ENCODE assay signal across 8 mouse cellular contexts in the genomic region with DNA sequence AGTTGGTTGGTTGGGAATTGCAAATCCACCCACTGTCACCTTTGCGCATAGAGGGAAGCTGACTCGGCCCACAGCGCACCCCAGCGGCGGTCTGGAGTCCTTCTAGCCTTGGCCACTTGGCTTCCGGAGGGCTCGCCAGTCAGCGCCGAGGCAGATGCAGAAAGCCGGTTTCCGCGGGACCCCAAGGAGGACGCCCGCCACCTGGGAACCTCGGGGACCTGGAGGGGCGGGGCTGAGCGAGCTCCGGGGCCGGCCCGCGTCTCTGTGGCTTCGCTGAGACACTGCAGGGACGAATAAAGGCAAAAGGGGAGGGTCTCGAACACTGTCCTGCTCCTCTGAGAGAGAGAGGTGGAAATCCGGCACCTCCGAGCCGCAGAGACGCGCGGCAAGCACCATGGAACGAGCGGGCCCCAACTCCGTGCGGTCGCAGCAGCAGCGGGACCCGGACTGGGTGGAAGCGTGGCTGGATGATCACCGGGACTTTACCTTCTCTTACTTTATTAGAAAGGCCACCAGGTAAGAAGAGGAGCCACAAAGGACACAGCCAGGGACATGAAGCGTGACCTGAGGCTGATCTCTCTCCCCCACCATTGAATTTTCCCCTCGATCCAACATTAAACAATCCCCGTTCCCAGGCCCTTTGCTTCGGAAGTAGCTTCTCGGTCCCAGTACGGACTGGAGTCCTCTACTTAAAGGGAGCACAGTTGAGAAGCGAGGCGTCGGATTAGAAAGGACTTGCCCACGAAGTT. TPM values are rescaled to one million over a fixed set of nuclear protein-coding genes. Genes with fewer than 3 reads are reported as not detected.
DNase-seq lines count a peak whose midpoint lies in the region; ATAC-seq and TF ChIP-seq lines count a peak whose summit lies in the region.

A gene (plus strand): TSS at position 96 of the 749 bp plus-strand sequence.

- no peak for TF ChIP-seq POLR2A in ES-Bruce4 (IDR thresholded peaks at IDR 0.05; ENCODE audit: insufficient read depth, low read length)
- TF ChIP-seq POLR2A in olfactory bulb, adult 2 months (IDR thresholded peaks at IDR 0.05; ENCODE audit: insufficient read depth, low read depth, low read length), result no peak

- H3K36me3 ChIP-seq in ES-Bruce4 (ENCODE audit: control insufficient read depth, insufficient read depth, low read length, poor library complexity, severe bottlenecking), result no peaks in the 10 kb centered on the region
- H3K36me3 ChIP-seq in lung, embryonic 16.5 days (ENCODE audit: control insufficient read depth, insufficient read depth, low read length), result no peaks in the 10 kb centered on the region

- under 1% methylated on average over 49 of the region's 49 CpGs for WGBS in lung, embryonic 16.5 days
- WGBS in olfactory bulb, adult 2 months, result 1% methylated on average over 49 of the region's 49 CpGs

- DNase-seq in cerebellum, adult 18-20 months, result peak; percentile 23 to 35
- peak; percentile 82 for DNase-seq in forelimb bud, embryonic 11.5 days (ENCODE audit: low read depth, low spot score)
- DNase-seq in heart, postnatal 4 days, result peak; percentile 89
- peak; percentile 13 to 57 for DNase-seq in layer of hippocampus, adult 2 months (ENCODE audit: low spot score in 2 of 2)
- peak; percentile 73 to 74 for DNase-seq in thymus, adult 18-20 months

- no peaks in the 10 kb centered on the region for H3K9me3 ChIP-seq in ES-Bruce4 (replicated peaks; ENCODE audit: control insufficient read depth, insufficient read depth, low read length, poor library complexity, severe bottlenecking)
- H3K9me3 ChIP-seq in lung, embryonic 16.5 days (ENCODE audit: control insufficient read depth, low read length), result no peaks in the 10 kb centered on the region

- no peak for TF ChIP-seq EP300 in ES-Bruce4 (IDR thresholded peaks at IDR 0.05; ENCODE audit: insufficient read depth, low read depth, low read length)

- H3K9ac ChIP-seq in ES-Bruce4 (ENCODE audit: low read depth, poor library complexity, severe bottlenecking), result peak within 1 kb of the TSS; percentile 90
- peak within 1 kb of the TSS; percentile 93 for H3K9ac ChIP-seq in lung, embryonic 16.5 days (ENCODE audit: low read length)

- H3K4me2 ChIP-seq in lung, embryonic 16.5 days (ENCODE audit: low read depth, low read length), result peak within 1 kb of the TSS; percentile 82

- peak; percentile 59 for ATAC-seq in lung, embryonic 16.5 days (ENCODE audit: low read depth)

- peak; percentile 86 for TF ChIP-seq CTCF in ES-Bruce4 (IDR thresholded peaks at IDR 0.05; ENCODE audit: low read depth, low read length)
- TF ChIP-seq CTCF in layer of hippocampus, adult 2 months (conservative IDR thresholded peaks at IDR 0.05), result peak; percentile 78
- peak; percentile 61; the same call in 1 of the 2 replicates for TF ChIP-seq CTCF in olfactory bulb, adult 2 months (IDR thresholded peaks at IDR 0.05; ENCODE audit: insufficient read depth, low read depth, low read length)

- no peak within 1 kb of the TSS for H3K27ac ChIP-seq in ES-Bruce4 (ENCODE audit: insufficient read depth, low read length)
- H3K27ac ChIP-seq in layer of hippocampus, adult 2 months, result peak within 1 kb of the TSS; percentile 74
- peak within 1 kb of the TSS; percentile 98 for H3K27ac ChIP-seq in lung, embryonic 16.5 days (ENCODE audit: low read length)
- H3K27ac ChIP-seq in olfactory bulb, adult 2 months (ENCODE audit: insufficient read depth, low read depth, low read length), result no peak within 1 kb of the TSS

- H3K4me1 ChIP-seq in ES-Bruce4 (ENCODE audit: control insufficient read depth, insufficient read depth, low read length), result no peaks in the 10 kb centered on the region
- peaks cover 3% of the 10 kb centered on the region; the same call in 1 of the 2 replicates for H3K4me1 ChIP-seq in lung, embryonic 16.5 days (replicated peaks; ENCODE audit: control insufficient read depth, insufficient read depth, low read length)
- peaks cover 10% of the 10 kb centered on the region; the same call in 1 of the 2 replicates for H3K4me1 ChIP-seq in olfactory bulb, adult 2 months (ENCODE audit: control insufficient read depth, insufficient read depth, low read length)

- H3K4me3 ChIP-seq in ES-Bruce4 (ENCODE audit: low read depth, low read length), result peak within 1 kb of the TSS; percentile 98
- H3K4me3 ChIP-seq in layer of hippocampus, adult 2 months, result peak within 1 kb of the TSS; percentile 77
- H3K4me3 ChIP-seq in lung, embryonic 16.5 days (ENCODE audit: low read length), result peak within 1 kb of the TSS; percentile 81
- peak within 1 kb of the TSS; percentile 71 for H3K4me3 ChIP-seq in olfactory bulb, adult 2 months (ENCODE audit: insufficient read depth, low read depth, low read length)

- H3K27me3 ChIP-seq in ES-Bruce4 (ENCODE audit: control insufficient read depth, insufficient read depth, low read length, poor library complexity, severe bottlenecking), result no peaks in the 10 kb centered on the region; the same call in 1 of the 2 replicates
- no peaks in the 10 kb centered on the region for H3K27me3 ChIP-seq in lung, embryonic 16.5 days (ENCODE audit: control insufficient read depth, insufficient read depth, low read depth, low read length)

RNA-seq across cellular contexts. Expression of the gene that starts here (rescaled TPM):
- 9.5 and 10.2 TPM in 2 replicates for polyA plus RNA-seq in ES-Bruce4 (2011; ENCODE audit: insufficient read depth, insufficient read length, low read depth, missing spikeins)
- total RNA-seq in heart, postnatal 4 days (2021), result 10 to 100 TPM in 1 of 2 experiments, 1 to 10 TPM in 1; 9.7 to 10.1 TPM
- 10 to 100 TPM; 14.8 to 16.7 TPM for total RNA-seq in layer of hippocampus, adult 2 months (2021)
- 23.7 and 24.7 TPM in 2 replicates for polyA plus RNA-seq in lung, embryonic 16.5 days (2015; fragmentation: Nextera tagmentation; extraction: Ambion mirVana)
- polyA plus RNA-seq in olfactory bulb, adult 2 months (2012; ENCODE audit: insufficient read depth, insufficient read length, low replicate concordance, missing spikeins), result not detected in 2 replicates

Comparison
In these comparisons a context has a peak if more than half of its experiments do, and no peak if none do; other contexts are left out.
1. H3K27ac ChIP-seq: peak in layer of hippocampus, adult 2 months (single experiment) and lung, embryonic 16.5 days (single experiment); none in ES-Bruce4 (single experiment) and olfactory bulb, adult 2 months (single experiment).
2. DNase-seq: peak in every context shown above with its lines; median percentile 89 in heart, postnatal 4 days; 82 in forelimb bud, embryonic 11.5 days; 74 in thymus, adult 18-20 months; 35 in layer of hippocampus, adult 2 months; 29 in cerebellum, adult 18-20 months.
3. Peak in every context shown above with its lines, with median percentiles within 50 percentile points of each other: H3K4me3 ChIP-seq and CTCF ChIP-seq.